Mouse (Mus musculus) G1E (cell line): ENCODE measurements around the gene Oasl1.
"Not testable (repeated sequence)": the region's sequence is repeated elsewhere in the genome, so short reads cannot be mapped to it uniquely, and the experiment has no call there.

Source experiments
- CTCF ChIP-seq: IDR thresholded peaks from 2 replicates; pipeline ENCODE4 v1.5.1; 2012; ENCODE audit warnings: low read depth, low read length, inconsistent platforms, mixed read lengths
- GATA1 ChIP-seq: IDR thresholded peaks from 2 replicates; pipeline ENCODE4 v1.6.1; 2012; ENCODE audit warnings: borderline replicate concordance, low read length, inconsistent platforms, mixed read lengths
- GATA2 ChIP-seq: IDR thresholded peaks from 2 replicates; pipeline ENCODE4 v1.6.1; 2012; ENCODE audit warnings: low read depth, low read length, inconsistent platforms, borderline replicate concordance
- POLR2AphosphoS5 ChIP-seq: IDR thresholded peaks from 2 replicates; pipeline ENCODE4 v1.6.1; 2012; ENCODE audit warnings: low read depth, low read length, inconsistent platforms; ENCODE audit not compliant: insufficient replicate concordance

DNA sequence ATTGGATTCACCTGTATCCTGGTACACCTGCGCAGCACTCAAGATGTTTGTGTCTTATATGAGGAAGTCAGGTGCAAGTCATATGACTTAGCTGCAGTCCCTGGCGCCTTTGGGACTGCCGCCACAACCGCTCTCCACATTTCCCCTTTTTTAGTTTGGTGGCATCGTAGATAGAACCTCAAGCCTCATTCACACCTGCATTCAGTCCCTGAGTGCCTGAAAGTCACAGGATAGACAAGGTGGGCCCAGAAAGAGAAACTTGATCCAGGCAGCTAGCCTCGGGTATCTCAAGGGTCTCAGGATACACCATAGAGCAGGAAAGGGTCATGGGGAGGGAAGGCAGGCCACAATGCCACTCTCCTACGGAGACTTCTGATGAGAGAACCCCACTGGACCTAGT, 40.7 kb upstream of the Oasl1 start:
- TF ChIP-seq CTCF, GATA1, GATA2, POLR2AphosphoS5: not testable (repeated sequence)
